Mouse (Mus musculus): ENCODE data around the gene Pdzd7.

GRCm38 (mm10) chr19:45081841-45082550, 36.5 kb upstream of the Pdzd7 start:
- peak; percentile 60 for TF ChIP-seq CTCF (IDR thresholded peaks at IDR 0.05; ENCODE audit: low read depth)
- no peak for TF ChIP-seq EP300 (IDR thresholded peaks at IDR 0.05; ENCODE audit: low read depth)
